Mouse (Mus musculus) kidney, postnatal 14 days (tissue): ENCODE measurements around the gene Cldn14.
"Not testable (repeated sequence)": the region's sequence is repeated elsewhere in the genome, so short reads cannot be mapped to it uniquely, and the experiment has no call there.

Experiments
- DNase-seq: peaks from one replicate; pipeline ENCODE4 v3.0.0; 2022; ENCODE audit warnings: mixed read lengths

The Cldn14 gene

GRCm38 (mm10) chr16:94006706-94007665, 1.7 kb downstream of the Cldn14 start:
- DNase-seq, result peak; percentile 54

GRCm38 (mm10) chr16:94003478-94003877, 5.2 kb downstream of the Cldn14 start:
- no peak for DNase-seq

GRCm38 (mm10) chr16:94001366-94001765, 7.3 kb downstream of the Cldn14 start:
- no peak for DNase-seq

- DNase-seq, result no peak
Measured at GRCm38 (mm10) chr16:93998895-93999294, 9.7 kb downstream of the Cldn14 start.

GRCm38 (mm10) chr16:93983576-93983975, 25.1 kb downstream of the Cldn14 start:
- DNase-seq, result no peak

DNA sequence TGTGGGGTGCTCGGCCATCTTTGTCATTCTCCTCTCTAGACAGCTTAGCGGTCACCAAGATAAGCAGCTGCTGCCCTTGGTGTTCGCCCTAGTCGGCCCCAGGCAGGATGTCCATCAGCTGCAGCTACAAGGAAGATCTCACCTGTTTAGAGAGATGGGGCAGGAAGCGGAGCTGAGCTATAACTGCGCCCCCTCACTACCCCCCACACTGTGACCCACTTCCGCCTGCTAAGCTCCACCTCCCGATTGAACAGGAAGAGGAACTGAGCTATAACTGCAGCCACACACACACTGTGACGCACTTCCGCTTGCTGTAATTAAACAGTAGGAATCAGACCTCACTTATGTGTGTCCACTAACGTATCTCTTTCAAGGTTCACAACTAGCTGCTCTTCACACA, 26.3 kb downstream of the Cldn14 start:
- no peak for DNase-seq

- DNase-seq, result no peak
Measured at GRCm38 (mm10) chr16:93981190-93981841, 27.3 kb downstream of the Cldn14 start.

- not testable (repeated sequence) for DNase-seq
Measured at GRCm38 (mm10) chr16:93980338-93980737, 28.3 kb downstream of the Cldn14 start.

DNA sequence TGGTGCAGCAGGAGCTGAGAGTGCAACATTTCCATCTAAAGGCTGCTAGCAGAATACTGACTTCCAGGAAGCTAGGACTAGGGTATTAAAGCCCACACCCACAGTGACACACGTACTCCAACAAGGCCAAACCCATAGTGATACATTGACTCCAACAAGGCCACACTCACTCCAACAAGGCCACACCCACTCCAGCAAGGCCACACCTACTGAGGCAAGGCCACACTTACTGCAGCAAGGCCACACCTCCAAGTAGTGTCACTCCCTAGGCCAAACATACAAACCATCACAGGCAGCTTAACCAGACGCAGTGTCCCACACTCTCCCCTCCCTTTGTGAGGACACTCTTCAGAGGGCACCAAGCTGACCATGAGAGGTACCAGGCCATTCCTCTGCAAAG, 29.3 kb downstream of the Cldn14 start:
- no peak for DNase-seq

DNA sequence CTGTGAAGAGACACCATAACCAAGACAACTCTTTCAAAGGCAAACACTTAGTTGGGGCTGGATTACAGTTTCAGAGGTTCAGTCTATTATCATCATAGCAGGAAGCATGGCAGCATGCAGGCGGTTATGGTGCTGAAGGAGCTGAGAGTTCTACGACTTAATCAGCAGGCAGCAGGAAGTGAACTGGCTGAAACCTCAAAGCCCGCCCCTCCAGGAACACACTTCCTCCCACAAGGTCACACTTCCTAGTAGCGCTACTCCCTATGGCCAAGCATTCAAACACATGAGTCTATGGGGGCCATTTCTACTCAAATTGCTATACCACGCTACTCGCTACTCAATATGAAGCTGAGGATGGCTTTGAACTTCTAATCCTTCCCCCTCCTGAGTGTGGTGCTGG, 31.1 kb downstream of the Cldn14 start:
- no peak for DNase-seq

GRCm38 (mm10) chr16:93976907-93977306, 31.7 kb downstream of the Cldn14 start:
- peak; percentile 30 for DNase-seq

- no peak for DNase-seq
Measured at GRCm38 (mm10) chr16:93975430-93975829, 33.2 kb downstream of the Cldn14 start.

DNA sequence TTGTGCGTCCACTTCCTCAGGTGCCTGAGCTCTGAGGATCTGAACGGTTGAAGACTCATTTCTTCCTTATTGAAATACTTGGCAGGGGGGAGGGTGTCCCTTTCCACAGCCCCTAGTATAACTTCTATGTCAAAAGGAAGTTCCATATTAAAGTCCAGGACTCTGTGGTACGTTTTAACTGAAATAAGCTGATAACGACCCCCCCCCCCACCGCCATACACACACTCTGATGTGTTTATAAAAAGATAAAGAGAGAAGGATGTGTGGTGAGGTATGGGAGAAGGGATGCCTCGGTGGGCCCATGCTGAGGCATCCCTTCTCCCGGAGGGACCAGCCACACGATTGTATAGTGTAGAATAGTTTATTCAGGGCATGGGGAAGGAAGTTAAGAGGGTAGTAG, 34.4 kb downstream of the Cldn14 start:
- DNase-seq, result no peak

- DNase-seq, result no peak
Measured at GRCm38 (mm10) chr16:93973554-93973953, 35.1 kb downstream of the Cldn14 start.

DNA sequence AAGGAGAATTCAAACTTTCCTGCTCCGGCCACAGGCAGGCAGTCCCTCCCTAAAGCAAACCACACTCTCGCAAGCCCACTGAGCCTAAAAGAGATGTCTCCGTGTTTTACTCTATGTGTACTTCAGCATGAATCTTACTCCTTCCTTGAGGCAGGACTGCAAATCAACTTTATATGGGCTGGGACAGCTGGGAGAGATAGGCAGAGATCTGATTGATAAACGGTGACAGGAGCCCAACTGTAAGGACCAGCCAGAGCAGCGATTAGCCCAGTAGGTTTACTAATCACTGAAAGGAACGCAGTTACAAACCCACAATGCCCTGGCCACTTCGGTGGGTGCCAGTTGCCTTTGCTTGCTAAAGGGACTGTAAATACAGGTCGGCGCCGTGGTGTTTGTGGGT, 35.5 kb downstream of the Cldn14 start:
- DNase-seq, result no peak

GRCm38 (mm10) chr16:93971046-93971445, 37.6 kb downstream of the Cldn14 start:
- no peak for DNase-seq

DNA sequence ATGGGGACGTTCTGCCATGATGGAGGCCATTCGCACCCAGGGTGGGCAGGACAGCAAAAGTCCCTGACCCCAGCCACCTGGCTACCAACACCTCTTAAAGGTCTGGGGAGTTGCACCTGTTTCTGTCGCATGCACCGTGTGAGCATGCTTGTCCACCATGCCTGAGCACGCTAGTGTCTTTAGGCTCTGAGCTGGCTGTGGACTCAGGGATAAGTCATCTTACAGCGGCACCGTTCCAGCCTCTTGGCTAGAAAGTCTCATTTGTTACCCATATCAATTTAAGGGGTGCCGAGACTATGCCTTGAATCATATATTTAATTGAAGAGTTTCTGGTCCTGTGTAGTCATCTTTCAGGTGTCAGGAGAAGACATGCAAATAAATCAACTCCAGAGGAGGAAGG, 40.7 kb downstream of the Cldn14 start:
- DNase-seq, result no peak

DNA sequence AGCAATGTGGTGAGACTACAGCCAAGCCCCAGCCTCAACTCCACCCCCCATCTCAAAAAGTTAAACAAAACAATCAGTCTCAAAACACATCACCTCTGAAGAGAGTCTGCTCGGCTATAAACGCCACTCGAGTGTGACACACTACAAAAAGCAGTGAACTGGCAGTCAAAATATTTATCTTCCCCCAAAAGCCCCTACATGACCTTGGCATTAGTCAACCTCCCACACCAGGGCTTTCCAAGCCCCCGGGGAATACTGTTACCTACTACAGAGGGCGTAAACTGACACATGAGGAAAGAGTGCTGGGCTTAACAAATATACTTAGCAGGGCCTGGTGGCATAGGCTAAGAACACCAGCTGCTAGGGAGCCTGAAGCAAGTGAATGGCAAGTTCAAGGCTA, 46.4 kb downstream of the Cldn14 start:
- DNase-seq, result peak; percentile 16

- DNase-seq, result no peak
Measured at GRCm38 (mm10) chr16:93961099-93961646, 47.5 kb downstream of the Cldn14 start.

DNA sequence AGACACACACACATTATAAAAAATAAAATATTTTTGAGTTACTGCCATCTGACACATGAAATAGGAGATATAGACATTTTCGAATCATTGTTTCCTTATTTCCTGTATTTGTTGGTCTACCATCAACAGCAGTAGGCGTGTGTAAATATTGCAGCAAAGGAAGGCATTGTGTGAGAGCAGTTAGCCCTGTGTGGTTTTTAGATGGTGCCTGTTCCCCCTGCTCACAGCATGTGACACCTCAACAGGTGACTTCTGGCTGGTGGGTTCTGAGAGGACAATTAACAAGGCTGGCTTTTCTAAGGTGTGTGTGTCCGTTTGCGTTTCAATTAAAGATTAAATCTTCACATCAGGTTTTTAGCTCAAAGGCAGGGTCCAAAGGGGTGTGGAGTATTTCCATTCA, 48.1 kb downstream of the Cldn14 start:
- no peak for DNase-seq

DNA sequence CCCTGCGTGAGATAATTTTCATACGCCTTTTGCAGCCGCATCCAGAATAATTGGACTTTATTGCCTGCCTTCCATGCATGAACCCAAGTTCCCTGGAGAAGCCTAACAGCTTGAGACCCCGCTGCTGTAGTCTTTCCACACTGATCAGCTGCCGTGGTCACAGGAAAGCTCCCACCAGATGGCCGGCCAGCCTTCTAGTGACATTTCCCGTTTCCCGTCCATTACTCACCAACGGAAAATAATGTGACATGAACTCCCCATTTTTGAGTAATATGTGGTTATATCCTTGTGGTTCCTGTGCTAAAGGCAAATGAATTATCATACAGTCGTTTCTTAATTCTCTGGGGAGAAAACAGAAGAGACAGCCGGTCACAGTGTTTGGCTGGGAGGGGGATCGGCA, 51.2 kb downstream of the Cldn14 start:
- peak; percentile 49 for DNase-seq

DNA sequence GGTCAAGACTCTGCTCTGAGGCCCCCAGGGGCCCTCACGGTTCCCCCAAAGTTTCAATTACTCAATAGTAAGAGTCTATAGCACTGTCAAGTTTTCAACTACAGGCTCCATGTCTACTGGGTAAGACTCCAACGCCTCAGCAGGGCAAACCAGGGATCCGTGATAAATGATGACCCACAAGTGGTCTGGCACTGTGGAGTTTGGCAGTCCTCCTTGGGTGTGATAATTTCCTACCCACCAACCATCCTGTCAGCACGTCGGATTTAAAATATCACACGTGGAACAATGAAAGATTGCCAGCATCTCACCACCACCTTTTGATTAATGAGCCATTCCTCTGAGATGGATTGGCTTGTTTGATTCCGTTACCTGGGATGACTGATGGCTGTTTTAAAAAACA, 51.7 kb downstream of the Cldn14 start:
- no peak for DNase-seq

- no peak for DNase-seq
Measured at GRCm38 (mm10) chr16:93947396-93947795, 61.2 kb downstream of the Cldn14 start.

DNA sequence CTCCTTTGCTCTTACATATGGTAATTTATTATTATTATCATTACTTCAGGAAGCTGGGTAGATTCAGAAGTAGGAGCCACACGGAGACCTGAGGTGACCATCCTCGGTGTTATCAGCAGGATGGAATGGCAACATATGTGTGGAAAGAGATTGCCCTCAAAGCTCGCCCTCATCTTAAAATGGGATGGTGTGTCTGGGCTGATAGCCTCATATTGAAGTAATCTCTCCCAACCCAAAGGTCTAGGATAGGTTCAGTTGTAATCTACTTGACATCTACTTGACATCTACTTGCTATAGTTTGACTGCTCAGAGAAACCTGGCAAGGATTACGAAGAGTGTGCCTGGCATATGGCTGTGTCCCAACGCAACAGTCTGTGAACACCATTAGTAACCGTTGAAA, 64.3 kb downstream of the Cldn14 start:
- no peak for DNase-seq
